Mouse (Mus musculus) adrenal gland, adult 2 months (tissue): ENCODE measurements around the gene Gm45062. TPM values are rescaled to one million over a fixed set of nuclear protein-coding genes. Genes with fewer than 3 reads are reported as not detected.

Source experiments
- DNase-seq: peaks from one replicate; pipeline ENCODE4 v3.0.0; 2021
- long read RNA-seq: library from polyadenylated mRNA; stranded (forward); transcript quantifications from one replicate; pipeline ENCODE4 v2.0.0, GENCODE M21; 2021
- polyA plus RNA-seq: library from polyadenylated mRNA; depleted of rRNA; stranded (reverse); fragments of >200 nt; gene quantifications from 2 replicates; pipeline ENCODE4 v1.2.3, GENCODE M21; 2012; rRNA removed
- total RNA-seq, 2 experiments: library from RNA; stranded (reverse); gene quantifications; 2 replicates each; pipeline ENCODE4 v1.2.3; 2021

Gene Gm45062
- 1 to 10 TPM in 1 of 2 experiments, under 1 TPM in 1; 0.75 to 2.7 TPM for total RNA-seq
- polyA plus RNA-seq, result 0.03 and 0.06 TPM in 2 replicates
- long read RNA-seq, result 0 reads

DNA sequence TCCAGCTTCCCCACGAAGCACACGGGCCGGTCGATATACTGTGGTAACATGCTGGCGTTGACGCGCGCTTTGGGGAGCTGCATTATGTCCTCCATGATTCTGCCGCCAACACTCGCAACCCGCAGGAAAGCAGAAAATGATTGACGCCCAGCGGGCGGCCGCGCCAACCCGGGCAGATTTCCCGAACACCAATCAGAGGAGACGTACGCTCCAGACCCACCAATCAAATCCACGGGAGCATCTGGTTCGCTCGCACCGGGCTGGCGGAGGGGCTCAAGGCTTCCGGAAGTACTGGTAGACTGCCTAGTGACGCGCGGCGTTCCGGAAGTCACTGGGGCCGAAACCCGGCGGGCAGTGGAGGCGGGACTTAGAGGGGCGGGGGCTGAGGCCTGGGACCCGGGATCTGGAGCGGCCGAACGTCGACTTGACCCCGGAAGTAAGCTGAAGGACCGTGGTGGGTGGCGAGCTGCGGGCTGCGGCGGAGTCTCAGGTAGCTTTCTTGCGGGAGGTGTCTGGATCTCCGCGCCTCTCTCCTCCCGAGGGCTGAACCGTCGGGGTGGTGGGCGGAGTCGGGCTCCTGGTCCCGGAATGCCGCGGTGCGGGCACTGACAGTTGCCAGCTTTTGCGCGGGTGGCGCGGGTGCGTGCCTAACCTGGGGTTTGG is at the start of gene Gm45062, which contains the start of the genes Rpa3 and Umad1:
TSS of gene Gm45062 (plus strand) at position 447 of the 663 bp plus-strand sequence.
TSS of gene Rpa3 (minus strand) at position 170 of the 663 bp plus-strand sequence.
TSS of gene Umad1 (plus strand) at position 285 of the 663 bp plus-strand sequence.
- DNase-seq, result peak; percentile 98

DNA sequence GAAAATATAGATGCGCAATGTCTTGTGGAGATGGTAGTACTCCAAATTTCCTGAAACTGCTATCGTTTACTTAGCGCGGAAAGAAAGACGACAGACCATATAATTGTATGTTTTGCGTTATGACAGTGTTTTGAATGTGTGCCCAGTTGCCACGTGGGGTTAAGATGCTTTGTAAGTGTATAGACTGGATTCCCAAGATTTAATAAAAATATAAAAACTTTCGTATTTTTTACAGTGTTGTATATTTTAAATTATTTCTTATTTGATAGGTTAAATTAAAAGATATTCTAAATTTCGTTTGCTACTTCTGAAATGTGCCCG is 49.4 kb upstream of the Gm45062 start:
- no peak for DNase-seq

DNA sequence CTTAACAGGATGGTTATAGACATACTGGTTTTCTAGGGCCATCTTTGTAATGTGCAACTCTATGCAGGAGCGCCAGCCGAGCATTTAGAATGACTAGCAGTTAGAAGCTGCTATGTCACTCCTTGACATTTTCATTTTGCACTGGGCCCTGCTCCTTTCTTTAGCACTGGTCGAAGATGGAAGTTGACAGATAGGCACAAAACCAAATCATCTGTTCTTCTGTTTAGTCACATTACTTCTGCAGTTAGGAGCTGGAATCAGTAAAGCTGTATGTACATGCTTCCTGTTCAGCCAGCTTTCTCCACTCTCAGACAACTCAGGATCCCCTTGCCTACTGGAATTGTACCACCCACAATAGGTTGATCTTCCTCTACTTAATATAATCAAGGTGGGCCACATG is 48.6 kb upstream of the Gm45062 start:
- no peak for DNase-seq

DNA sequence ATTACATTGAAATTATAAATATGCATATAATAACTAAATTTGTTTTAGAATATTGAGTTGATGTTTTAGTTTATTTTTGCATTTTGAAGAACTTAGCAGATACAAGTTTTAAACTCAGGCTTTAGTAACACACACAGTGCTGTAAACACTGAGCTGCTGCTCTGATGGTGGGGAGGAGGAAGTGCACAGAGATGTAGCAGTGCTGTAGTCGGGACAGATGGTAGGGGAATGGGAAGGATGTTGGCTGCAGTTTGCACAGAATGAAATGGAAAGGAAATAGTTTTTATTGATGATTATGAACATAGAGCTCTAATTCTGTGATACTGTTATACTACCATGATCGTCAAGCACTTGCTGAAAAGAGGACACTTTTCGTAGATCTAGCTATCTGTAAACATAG is 32.2 kb upstream of the Gm45062 start:
- DNase-seq, result no peak

DNA sequence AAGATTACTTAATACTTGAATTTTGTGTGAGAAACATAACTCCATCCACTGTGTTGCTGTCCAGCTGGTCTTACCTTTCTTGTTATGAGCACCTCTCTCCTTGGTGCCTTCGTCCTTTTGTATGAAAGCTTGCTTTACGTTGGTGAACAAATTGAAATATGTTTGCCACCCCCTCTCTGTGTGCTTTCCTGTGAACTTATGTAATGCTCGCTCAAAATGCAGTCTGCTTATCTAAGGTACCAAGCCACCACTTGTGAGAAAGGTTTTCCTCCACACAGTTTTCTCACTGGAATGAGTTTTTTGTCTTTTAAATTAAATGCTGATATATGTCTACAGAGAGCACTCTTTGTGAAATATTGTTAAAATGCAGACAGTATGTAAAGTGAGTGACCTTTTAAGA is 30.7 kb upstream of the Gm45062 start:
- DNase-seq, result no peak

DNA sequence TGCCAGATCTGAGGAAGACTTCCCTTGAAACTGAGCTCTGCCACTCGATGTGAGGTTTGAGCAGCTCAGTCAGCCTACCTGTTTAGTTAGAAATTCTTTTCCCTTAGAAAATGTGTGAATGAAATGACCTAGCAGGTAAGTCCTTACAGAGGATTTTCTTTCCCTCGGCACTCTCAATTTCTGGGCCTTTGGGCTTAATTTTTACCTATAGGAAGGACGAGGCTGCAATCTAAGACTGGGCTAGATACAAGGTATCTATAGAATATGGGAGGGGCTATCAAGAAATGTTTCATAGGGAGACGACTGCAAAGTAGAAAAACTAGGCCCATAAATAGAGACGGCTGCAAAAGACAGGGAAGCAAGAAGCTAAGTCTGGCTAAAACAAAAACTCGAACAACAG is 934 bp upstream of the Gm45062 start:
- no peak for DNase-seq

DNA sequence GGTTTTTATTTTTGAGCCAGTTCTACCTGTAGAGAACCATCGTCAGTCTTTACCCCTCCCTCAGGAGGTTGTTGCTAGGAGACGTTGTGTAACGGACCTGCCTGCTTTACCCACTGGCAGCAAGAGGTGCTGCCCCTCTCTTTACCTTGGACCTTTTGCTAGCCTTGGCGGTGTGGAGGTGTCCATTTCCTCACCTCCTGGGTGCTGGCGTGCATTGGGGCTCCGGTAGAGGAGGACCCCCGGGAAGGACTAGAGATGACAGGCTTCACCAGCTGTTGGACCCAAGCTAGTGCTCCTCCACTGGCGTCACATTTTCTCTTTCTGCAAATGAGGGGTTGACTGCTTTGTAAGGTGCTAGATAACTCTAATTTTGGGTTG is 406 bp downstream of the Gm45062 start:
- no peak for DNase-seq

DNA sequence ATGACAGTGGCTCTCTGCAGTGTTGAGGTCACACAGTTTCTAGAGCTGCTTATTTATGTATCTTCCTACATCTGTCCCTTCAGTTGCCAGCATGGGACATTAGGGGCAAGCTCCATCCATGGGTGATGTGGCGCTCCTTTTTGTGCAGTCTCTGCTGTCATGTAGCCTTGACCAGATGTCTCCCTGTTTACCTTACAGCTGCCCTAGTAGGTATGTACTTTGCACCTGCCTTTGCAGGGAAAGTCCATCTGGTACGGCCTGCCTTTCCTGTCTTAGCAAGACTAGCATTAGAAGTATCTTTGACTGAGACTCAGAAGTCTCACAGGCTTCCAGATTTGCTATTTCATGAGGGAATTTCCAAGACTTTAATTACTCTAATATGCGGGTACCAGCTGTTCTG is 11.8 kb downstream of the Gm45062 start:
- no peak for DNase-seq

DNA sequence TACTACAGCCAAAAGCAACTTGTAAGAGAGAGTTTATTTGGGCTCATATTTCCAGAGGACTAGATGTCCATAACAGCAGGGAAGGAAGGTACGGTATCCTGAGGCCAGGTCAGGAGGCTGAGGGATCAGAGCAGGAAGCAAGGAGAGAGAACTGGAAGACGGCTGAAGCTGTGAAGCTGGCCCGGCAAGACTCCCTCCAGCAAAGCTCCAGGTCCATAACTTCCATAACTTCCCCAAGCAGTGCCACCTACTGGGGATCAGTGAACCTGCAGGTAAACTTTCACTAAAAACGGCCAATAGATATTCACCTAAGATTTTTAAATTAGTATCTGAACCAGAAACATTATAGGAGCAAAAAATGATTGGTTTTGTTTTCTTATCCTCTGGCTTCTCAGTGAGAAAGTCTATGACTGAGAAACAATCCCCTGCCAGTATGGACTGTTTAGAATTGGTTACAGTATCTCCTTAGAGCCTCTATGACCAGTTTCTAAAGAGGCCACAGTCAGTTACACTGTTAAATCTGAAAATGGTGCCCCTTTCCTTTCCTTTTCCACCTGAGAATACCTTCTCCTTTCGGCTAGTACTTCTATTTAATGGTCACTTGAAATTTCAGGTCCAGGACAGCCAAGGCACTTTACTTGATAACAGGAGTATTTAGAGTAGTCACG is 15.3 kb downstream of the Gm45062 start:
- DNase-seq, result peak; percentile 65

DNA sequence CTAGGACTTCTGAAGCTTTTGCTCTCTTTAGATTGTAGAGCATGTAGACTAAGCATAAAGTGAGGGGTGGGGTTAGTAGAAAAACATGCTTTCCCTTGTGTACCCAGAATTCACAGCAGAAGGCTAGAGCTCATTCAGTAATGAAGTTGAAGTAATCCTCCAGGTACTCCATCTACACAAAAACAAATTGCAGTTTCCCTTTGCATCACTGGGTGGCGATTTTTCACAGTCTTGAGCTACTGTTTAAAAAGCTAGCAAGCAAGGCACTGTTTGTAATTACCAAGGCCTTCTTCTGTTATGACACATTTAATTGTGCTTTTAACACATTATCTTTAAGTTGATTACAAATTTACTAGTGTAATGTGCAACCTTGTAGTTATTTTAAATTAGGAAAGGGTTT is 15.8 kb downstream of the Gm45062 start:
- peak; percentile 61 for DNase-seq

DNA sequence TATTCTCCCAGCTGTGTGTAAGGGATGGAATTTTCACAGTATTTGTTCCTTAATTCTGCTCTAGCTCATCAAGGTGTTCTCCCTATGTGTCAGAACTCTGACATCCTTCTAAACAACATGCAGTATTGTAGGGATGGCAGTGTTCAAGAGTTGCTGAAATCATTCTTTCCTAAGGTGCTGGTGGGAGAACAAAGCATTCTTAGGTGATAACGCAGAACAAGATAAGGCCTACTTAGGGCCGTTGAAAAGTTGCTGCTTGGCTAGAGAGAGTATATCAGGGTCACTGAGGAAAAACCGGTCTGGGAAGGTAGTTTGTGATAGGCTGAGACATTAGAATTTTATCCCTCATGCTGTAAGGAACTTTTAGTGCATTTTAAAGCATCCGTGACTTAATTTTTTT is 17.2 kb downstream of the Gm45062 start:
- no peak for DNase-seq

DNA sequence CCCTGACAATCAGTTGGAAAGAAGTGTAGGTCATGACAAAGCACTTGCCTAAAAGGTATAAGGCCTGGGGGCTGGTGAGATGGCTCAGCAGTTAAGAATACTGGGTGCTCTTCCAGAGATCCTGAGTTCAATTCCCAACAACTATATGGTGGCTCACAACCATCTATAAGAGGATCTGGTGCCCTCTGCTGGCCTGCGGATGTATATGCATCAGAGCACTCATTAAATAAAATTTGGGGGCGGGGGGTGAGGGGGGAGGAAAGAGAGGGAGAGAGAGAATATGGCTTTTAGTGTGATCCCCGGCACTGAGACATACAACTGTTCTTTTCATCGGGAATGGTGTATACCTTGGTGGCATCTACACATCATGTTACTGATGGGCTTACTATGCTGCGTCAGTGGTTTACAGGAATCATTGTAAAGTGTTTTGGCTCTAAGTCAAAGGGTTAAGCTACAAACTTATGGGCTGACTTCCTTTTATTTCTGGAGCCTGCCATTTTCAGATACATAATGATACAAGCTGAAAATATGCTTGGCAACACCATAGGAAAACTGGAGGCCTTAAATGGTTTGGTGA is 19.3 kb downstream of the Gm45062 start:
- DNase-seq, result no peak

DNA sequence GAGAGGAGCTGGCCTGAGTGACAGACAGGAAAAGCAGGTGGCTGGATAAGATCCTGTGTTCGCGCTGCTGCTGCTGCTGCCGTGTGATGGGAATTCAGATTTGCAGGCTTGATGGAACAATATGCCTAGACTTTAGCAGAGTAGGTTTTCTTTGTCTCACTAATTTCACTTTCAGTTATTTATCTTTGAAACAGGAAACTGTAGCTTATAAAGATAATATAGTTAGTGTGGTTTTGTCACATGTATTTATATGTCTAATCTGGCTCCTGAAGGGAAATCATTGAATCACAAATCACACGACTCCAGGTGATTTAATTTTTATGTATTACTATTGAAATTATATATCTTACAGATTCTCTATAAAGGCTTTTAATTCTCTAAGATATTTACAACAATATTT is 24.0 kb downstream of the Gm45062 start:
- DNase-seq, result no peak

DNA sequence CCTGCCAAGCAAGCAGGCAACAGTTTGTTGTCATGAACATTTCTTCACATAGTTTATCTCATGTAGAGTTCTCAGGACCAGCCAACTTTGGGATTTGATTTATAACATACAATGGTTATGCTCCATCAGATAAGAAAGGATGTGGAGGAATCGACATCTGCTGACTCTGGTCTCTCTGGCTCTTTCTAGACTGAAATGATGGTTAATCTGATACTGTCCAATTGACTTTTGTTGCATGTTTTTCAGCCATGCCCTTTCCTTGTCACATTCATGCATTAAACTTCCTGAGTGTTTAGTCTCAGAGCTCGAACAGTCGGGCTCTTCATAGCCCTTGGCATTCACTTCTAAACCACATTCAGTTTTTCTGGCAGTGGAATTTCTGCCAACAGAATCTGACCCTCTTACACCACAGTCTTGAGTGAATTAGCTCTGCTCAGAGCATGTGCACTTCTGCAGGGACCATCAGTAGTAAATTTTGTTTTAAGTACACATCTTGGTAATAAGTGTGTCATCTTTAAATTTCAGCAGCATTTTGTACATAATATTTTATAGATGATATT is 26.2 kb downstream of the Gm45062 start:
- no peak for DNase-seq

DNA sequence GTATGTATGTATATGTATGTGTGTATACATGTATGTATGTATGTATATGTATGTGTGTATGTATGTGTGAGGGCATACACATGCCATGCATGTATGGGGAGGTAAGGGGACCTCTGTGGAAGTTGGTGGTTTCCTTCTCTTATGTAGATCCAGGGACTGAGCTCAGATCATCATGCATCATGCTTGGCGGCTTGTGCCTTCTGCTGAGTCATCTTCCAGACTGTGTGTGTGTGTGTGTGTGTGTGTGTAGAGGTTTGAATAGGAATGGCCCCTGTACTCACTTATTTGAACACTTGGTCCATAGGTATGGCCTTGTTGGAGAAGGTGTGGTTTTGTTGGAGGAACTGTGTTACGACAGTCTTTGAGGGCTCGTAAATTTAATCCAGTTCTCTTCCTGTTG is 26.9 kb downstream of the Gm45062 start:
- peak; percentile 10 for DNase-seq

DNA sequence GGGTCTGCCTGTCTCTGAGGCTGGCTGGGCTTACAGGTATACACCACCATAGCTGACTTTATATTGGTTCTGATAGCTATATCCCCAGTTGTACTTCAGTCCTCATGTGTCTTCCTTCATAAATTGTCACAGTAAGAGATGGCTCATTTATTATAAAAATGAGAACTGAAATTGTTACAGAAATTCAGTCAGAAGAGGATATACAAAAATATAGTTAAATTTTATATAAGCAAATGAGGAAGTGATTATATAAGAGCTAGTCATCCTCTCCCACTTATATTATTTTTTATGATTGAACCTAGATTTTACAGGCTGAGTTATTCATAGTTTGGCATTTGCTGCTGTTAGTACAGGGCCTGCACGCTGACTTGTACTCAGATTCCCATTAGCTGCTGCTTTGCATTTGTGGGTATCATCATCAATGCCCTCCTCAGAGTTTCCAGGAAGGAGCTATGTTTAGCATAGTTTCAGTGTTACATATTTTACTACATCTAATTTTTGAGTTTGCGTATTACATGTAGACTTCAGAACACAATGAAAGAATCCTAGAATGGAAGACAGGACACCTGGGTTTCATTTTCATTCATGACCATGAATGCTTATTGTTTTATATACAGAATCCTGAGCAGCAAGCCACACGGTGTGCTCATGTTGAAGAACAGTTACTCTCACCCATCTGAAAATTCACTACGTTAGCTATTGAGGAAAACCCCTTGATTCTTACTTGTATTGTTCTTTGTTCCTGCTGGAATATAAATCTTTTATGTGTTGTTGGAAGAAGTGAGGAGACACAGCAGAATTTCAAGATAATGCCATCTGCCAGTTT is 29.7 kb downstream of the Gm45062 start:
- DNase-seq, result no peak

DNA sequence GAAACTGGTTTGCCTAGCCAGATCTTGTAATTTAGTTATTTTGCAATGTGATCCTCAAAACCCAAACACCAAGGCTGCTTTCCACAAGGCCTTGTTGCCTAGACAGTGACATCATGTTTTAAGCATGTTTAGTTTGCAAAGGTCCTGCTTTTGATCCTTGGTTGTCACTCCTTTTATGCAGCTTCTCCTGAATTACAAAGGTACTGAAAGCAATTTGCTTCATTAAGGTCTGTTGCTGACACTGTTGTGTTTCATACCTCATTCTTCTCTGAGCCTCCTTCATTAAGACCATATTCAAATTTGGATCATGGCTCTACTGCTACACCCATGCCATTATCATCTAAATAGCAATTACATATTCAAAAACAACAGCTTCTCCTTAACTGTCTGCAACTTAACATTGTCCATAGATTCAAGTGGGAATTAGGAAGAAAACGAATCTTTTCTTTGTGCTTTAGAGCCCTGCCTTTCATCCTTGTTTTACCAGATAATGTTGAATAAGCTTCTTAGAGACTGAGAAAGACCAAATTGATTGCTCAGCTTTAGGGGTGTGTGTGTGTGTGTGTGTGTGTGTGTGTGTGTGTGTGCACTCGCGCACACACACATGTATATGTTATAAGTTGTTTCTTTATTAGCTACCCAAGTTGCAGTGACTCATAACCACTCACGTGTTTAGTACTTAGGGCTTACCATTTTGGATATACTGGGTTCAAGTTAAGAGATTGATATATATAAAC is 35.0 kb downstream of the Gm45062 start:
- DNase-seq, result no peak

DNA sequence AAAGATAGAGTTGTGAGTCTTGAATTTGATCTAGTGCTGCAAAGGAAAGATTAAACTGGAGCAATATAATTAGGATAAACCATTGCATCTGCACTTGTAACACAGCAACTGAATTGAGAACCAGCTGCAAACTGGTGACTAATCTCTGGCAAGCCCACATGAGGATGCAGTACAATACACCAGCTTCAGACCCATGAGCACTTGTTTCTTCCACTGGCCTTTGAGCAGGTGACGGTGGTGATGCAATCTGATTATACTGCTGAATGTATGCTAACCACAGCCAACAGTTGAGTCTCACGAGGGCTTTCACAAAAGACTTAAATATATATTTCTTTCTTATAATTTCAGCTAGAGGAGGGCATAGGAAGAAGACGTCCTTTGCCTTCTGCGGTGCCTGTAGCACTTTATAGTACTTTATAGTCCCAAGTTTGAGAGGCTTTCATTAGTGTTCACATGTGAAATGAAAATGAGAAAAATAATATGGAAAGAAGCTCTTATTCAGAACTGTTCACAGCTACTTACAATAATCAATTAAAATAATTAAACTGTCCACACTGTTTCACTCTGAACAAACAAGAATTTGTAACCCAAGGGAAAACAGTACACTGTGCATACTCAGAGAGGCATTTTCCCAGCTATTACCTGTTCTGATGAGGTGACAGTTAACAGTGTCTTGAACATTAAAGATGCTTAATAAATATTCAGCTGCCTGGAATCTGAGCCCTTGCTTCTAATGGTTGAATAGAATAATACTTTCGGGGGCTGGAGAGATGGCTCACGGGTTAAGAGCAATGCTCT is 40.0 kb downstream of the Gm45062 start:
- DNase-seq, result no peak

DNA sequence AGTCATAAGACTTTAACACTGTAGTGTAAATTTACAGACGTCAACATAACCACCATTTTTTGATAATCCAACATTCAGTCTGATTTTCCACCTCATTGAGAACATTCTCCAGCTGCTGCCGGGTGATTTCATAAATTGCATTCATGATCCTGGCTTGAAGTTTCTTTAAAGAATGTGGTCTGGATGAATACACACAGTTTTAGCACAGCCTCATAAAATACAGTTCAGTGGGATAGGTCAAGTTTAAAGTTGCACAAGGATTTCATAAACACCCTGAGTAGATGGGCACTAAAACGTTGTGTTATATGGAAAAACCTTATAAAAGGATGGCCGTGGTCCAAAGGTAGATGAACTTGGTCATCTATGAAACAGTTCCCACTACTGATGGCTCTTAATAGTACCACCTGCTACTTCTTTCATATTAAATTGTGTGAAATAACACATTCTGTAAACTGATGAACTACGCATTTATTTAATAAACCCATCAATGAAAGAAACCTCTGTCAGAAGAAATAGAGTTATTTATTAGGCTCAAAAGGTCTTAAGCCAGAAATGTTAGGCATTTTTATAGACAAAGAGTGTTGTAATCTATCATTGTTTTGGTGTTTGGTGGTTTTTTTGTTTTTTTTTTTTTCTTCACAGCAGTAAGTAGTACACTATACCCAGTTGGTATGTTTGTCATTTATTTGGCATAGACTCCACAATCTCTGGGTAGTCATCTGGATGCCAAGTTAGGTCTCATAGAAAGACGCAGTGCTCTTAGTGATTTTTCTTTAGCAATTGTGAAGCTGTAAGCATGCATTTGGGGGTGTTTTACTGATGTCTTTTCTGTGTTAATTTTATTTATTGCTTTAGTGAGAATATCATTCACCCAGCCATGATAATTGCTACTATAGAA is 48.9 kb downstream of the Gm45062 start:
- no peak for DNase-seq

DNA sequence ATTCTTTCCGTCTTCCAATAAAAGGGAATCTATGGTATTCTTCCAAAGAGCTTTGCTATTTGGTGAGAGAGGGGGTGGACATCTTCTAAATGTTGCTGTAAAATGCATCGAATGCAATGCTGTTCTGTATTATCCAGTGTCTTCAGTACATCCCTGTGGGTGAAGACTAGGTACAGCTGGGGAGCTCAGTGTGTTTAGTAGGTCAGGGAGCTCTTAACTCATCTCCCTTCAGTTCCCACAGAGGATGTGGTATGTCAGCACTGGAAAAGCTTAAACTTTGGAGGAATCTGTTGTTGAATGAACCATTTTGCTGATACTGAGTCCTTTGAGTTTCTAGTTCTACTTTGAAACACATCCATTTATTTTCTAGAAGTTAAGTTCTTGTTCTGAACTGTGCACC is 53.3 kb downstream of the Gm45062 start:
- no peak for DNase-seq
